Mouse (Mus musculus) liver, postnatal 0 days (tissue): ENCODE measurements at regions not wholly inside any gene's neighbourhood (a gene's known extent, or its start where the extent isn't known, plus 50 kb on each side); places are given as distances from the start of the nearest gene placed in this dataset.
A peak's percentile ranks its signal among the peaks of the same experiment; 100 is the strongest.

Experiments
- CTCF ChIP-seq: sonication (generic); IDR thresholded peaks from 2 replicates; pipeline ENCODE4 v1.5.1; 2016; ENCODE audit warnings: antibody characterized with exemption, low read depth
- EP300 ChIP-seq: IDR thresholded peaks from 2 replicates; pipeline ENCODE4 v1.6.1; 2016; ENCODE audit warnings: antibody characterized with exemption, low read depth, mild to moderate bottlenecking

- no peak for TF ChIP-seq CTCF
- peak; percentile 90 for TF ChIP-seq EP300
Observed at GRCm38 (mm10) chr10:24493936-24494335, 101.3 kb upstream of the Ccn2 start.
